Mouse (Mus musculus) retina, embryonic 14.5 days (tissue): ENCODE data around the gene Myh14.

Experiments used
- DNase-seq: peaks from one replicate; pipeline ENCODE4 v3.0.0-alpha.2; 2015; ENCODE audit warnings: low spot score

Gene Myh14

DNA sequence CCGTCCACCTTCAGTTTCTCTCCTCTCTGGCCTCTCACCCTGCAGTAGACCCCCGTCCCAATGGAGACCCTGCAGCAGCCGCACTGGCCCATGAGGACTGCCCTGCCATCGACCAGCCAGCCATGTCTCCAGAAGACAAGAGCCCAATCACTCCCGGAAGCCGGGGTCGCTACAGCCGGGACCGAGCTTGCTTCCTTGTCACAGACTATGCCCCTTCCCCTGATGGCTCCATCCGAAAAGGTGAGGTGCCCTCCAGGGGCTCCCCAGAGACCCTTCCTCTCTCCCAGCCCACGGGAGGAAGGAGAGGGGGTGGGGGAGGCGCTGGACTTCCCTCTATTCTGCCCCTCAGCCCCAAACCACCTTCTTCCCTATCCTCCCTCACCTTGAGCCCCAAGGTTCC lies 72.3 kb downstream of the Myh14 start:
- DNase-seq: no peak

DNA sequence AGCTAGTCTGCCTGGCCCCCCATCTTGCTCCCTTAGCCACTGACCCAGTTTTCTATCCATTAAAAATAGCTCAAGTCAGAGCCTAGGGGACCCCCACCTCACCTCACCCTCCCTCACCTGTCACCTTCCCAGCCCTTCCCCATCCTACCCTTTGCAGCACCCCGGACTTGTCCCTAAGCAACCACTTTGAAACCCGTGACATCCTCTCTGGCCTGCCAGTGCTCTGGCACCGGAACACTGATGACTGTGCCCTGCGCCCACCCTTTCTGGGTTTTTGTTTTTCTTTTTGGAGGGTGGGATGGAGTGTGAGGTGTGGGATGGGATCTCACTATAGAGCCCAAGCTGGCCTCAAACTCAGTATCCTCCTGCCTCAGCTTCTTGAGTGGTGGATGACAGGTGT lies 73.0 kb downstream of the Myh14 start:
- no peak for DNase-seq

- DNase-seq: no peak
These were observed 73.6 kb downstream of the Myh14 start for GRCm38 (mm10) chr7:44596996-44597538.

GRCm38 (mm10) chr7:44596051-44596450 lies 74.6 kb downstream of the Myh14 start:
- DNase-seq: no peak

- no peak for DNase-seq
These were observed 75.5 kb downstream of the Myh14 start for GRCm38 (mm10) chr7:44595131-44595561.

GRCm38 (mm10) chr7:44594291-44594690 lies 76.4 kb downstream of the Myh14 start:
- no peak for DNase-seq

DNA sequence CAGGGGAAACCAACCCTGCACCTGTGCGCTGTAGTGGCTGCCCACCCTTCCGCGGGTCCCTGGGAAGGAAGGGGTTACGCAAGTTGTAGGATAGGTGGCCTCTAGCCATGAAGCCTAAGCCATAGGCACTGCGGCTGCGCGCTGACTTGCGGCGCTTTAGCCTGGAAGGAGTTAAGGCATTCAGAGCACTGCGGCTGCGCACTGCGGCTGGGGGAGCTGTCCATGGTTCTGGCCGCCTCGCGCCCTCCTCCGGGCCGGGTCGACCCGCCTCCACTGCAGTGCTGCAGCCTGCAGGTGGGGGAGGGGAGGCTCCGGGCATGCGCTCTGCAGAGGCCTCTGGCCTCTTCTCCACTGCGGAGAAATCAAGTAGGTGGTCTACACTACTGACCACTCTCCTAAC lies 76.9 kb downstream of the Myh14 start:
- peak; percentile 95 for DNase-seq

DNA sequence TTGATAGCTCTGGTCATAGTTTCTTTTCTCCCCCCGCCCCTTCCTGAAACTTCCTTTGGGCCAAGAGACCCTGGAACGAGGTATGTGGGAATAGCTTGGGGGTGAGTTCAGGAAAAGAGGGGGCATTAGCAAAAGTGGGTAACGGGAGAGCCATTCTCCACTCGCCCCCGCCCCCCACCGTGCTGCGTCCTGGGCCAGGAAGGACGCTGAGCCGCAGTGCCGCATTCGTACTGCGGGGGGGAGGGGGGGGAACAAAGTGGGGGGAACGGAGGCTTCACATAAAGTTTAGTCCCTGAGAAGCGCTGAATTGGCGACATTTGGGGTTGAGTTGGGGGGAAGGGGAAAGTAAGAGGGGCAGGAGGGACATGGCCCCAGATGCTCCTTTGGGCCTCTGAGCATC lies 77.6 kb downstream of the Myh14 start:
- no peak for DNase-seq

- no peak for DNase-seq
These were observed 79.1 kb downstream of the Myh14 start for GRCm38 (mm10) chr7:44591348-44592116.

- peak; percentile 93 for DNase-seq
These were observed 80.0 kb downstream of the Myh14 start, which contains the start of gene Kcnc3 for GRCm38 (mm10) chr7:44590402-44591347. Gene Kcnc3 (plus strand): TSS chr7:44590664.

- DNase-seq: no peak
These were observed 80.7 kb downstream of the Myh14 start for GRCm38 (mm10) chr7:44589946-44590345.

DNA sequence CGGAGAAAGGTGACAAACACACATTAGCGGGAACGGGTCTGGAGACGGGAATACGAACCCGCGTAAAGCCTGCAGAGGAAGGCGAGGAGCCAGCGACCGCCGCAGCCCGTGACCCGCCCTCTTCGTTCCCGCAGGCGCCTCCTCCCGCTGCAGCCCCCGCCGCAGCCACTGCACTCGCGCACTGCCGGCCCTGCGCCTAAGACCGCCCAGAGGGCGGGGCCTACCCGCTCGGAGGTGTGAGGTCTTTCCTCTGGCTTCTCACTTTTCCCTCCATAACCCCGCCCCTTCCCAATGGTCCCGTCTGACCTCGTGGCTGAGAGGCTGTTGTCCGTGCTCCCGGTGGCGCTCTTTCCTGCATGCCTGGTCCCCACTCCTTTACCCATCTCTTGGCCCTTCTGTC lies 81.5 kb downstream of the Myh14 start:
- peak; percentile 81 for DNase-seq

- DNase-seq: no peak
These were observed 82.3 kb downstream of the Myh14 start for GRCm38 (mm10) chr7:44588338-44588737.

DNA sequence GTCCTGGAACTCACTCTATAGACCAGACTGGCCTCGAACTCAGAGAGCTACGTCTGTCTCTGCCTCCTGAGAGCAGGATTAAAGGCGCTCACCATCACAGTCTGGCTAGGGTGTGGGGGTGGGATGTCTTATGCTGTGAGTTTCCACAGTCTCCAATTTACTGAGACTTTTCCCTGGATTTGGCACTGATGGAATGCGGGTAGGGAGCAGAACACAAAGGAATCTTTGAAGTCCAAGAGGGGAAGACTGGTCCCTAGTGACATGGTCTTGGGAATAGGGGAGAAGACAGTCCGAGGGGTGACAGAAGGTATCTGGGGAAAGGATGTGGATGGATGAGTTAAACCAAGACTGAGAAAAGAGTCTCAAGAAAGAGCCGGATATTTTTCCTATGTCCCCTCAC lies 83.0 kb downstream of the Myh14 start:
- DNase-seq: no peak

- DNase-seq: peak; percentile 85
These were observed 83.7 kb downstream of the Myh14 start for GRCm38 (mm10) chr7:44586930-44587329.

DNA sequence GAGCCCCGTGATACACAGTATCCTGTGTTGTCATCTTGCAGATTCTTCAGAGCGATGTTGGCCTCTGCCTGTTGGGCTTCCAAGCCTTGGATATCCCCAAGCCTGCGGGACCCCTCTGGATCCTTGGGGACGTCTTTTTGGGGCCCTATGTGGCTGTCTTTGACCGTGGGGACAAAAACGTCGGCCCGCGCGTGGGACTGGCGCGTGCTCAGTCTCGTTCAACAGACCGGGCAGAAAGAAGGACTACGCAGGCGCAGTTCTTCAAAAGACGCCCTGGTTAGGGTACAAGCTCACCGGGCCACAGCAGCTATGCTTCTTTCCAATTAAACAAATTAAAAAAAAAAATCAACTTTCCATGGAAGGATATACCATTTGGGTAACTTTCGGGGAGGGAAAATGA lies 84.1 kb downstream of the Myh14 start:
- peak; percentile 72 for DNase-seq

GRCm38 (mm10) chr7:44585606-44586005 lies 85.0 kb downstream of the Myh14 start:
- no peak for DNase-seq

- DNase-seq: no peak
These were observed 85.7 kb downstream of the Myh14 start for GRCm38 (mm10) chr7:44584921-44585320.

DNA sequence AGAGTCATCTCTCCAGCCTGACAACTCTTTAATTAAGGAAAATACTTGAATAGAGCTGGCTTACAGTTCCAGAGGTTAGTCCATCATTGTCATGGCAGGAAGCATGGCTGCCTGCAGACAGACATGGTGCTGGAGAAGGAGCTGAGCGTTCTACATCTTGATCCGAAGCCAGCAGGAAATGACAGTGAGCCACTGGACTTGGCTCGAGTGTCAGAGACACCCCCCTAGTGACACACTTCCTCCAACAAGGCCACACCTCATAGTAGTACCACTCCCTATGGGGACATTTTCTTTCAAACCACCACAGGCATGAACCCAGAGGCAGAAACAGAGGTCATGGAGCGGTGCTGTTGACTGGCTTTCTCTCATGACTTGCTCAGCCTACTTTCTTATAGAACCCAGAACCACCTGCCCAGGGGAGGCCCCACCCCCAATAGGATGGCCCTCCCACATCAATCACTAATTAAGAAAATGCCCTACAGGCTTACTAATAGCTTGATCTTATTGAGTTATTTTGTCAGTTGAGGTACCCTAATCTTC lies 86.3 kb downstream of the Myh14 start:
- DNase-seq: no peak

GRCm38 (mm10) chr7:44583146-44583545 lies 87.5 kb downstream of the Myh14 start:
- no peak for DNase-seq

DNA sequence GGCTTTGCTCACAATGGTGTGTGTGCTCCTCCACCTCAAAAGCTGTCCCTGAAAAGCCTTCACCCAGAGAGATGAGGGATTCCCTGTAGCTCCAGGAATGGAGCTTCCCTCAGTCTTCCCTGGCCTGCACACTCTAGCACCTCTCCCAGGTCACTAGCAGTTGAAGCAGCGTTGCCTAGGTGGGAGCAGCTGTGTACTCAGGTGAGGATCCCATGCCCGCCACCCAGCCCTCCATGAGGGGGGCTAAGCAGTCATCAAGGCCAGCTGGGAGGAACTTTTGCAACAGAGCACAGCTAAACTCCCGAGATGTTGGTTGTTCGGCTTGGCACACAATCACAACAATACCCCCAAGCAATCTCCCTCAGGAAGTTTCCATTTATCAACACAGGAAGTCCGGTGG lies 87.9 kb downstream of the Myh14 start:
- DNase-seq: no peak

DNA sequence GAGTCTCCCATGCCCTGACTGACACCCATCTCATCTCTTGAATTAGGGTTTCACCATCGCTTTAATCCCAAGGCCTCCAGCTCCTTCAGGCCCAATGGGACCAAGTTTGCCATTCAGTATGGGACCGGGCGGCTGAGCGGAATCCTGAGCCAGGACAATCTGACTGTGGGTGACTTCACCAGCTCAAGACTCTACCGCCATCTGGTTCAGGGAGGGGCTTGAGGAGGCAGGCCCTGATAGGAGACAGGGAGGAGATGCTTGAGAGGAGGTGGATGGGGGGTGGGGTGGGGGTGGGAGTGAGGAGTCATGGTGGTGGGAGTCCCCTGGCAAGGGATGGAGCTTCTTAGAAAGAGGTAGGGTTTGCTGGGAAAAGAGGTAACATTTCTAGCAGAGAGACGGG lies 89.0 kb downstream of the Myh14 start:
- no peak for DNase-seq
